Mouse (Mus musculus) hindbrain, embryonic 11.5 days (tissue): ENCODE measurements around the gene Ccnf. TPM values are rescaled to one million over a fixed set of nuclear protein-coding genes. Genes with fewer than 3 reads are reported as not detected.

Experiments used
- ATAC-seq: fragments of 200-750 bp; cut with Nextera tagmentation; 2 replicates; pipeline ENCODE4 v1.8.0; 2017; ENCODE audit warnings: mild to moderate bottlenecking, moderate TSS enrichment, moderate library complexity; ENCODE audit not compliant: low FRiP score
- DNase-seq: peaks from one replicate; pipeline ENCODE4 v3.0.0-alpha.2; 2015; ENCODE audit warnings: low spot score
- H3K27ac ChIP-seq: fragments of 300-500 bp; sonication (generic); 2 replicates; pipeline ENCODE4 v1.5.1; 2014; ENCODE audit warnings: mild to moderate bottlenecking, low read depth, low read length
- H3K27me3 ChIP-seq: fragments of 300-500 bp; sonication (generic); 2 replicates; pipeline ENCODE4 v1.6.1; 2014; ENCODE audit warnings: mild to moderate bottlenecking, low read length, moderate library complexity, mixed read lengths; ENCODE audit not compliant: control insufficient read depth, insufficient read depth
- H3K36me3 ChIP-seq: fragments of 300-500 bp; sonication (generic); 2 replicates; pipeline ENCODE4 v1.6.1; 2014; ENCODE audit warnings: mild to moderate bottlenecking, low read length, moderate library complexity, mixed read lengths; ENCODE audit not compliant: control insufficient read depth, insufficient read depth
- H3K4me1 ChIP-seq: fragments of 300-500 bp; sonication (generic); replicated peaks from 2 replicates; pipeline ENCODE4 v1.6.1; 2014; ENCODE audit warnings: low read length, mixed read lengths; ENCODE audit not compliant: control insufficient read depth, insufficient read depth
- H3K4me2 ChIP-seq: fragments of 300-500 bp; sonication (generic); replicated peaks from 2 replicates; pipeline ENCODE4 v1.6.1; 2014; ENCODE audit warnings: mild to moderate bottlenecking, low read depth, low read length
- H3K4me3 ChIP-seq: fragments of 300-500 bp; sonication (generic); 2 replicates; pipeline ENCODE4 v1.5.1; 2014; ENCODE audit warnings: low read depth, low read length
- H3K9ac ChIP-seq: fragments of 300-500 bp; sonication (generic); 2 replicates; pipeline ENCODE4 v1.6.1; 2014; ENCODE audit warnings: low read depth, low read length
- H3K9me3 ChIP-seq: fragments of 300-500 bp; sonication (generic); 2 replicates; pipeline ENCODE4 v1.6.1; 2016; ENCODE audit warnings: low read length; ENCODE audit not compliant: control insufficient read depth
- WGBS: fragments of 180-500 bp; shearing (Covaris S2); extraction: QIAGEN DNeasy Blood & Tissue Kit; methylation state at CpG from one replicate; pipeline ENCODE4 v1.1.7; 2014; 5-methylcytosine and 5-hydroxymethylcytosine counted together
- polyA plus RNA-seq: library from polyadenylated mRNA; unstranded; fragments of >200 nt; fragmentation: Nextera tagmentation; extraction: Ambion mirVana; gene quantifications from 2 replicates; pipeline ENCODE4 v1.2.1, GENCODE M21; 2014

Ccnf gene
- polyA plus RNA-seq, 1 experiment from 2014 or later: 63.6 TPM

GRCm38 (mm10) chr17:24207768-24208640 is 43.3 kb downstream of the Ccnf start:
- Histone ChIP-seq H3K4me1 (peaks cover 29% of the 10 kb centered on the region), H3K36me3 (no peaks in the 10 kb centered on the region), H3K27ac (peak overlapping the region; percentile 79; the same call in 1 of the 2 replicates), H3K27me3 (peaks cover 19% of the 10 kb centered on the region), H3K4me2 (peak overlapping the region; percentile 94), H3K4me3 (peak overlapping the region; percentile 48), H3K9me3 (no peaks in the 10 kb centered on the region), H3K9ac (peak overlapping the region; percentile 80; the same call in 1 of the 2 replicates)
- ATAC-seq: no peak
- peak; percentile 25 for DNase-seq
- WGBS: 51% methylated on average over 34 of the region's 34 CpGs

GRCm38 (mm10) chr17:24206451-24207351 is 44.6 kb downstream of the Ccnf start:
- peak; percentile 28 for ATAC-seq
- peak; percentile 71 for DNase-seq
- peak overlapping the region; percentile 91 for H3K4me2 ChIP-seq
- H3K36me3 ChIP-seq: no peaks in the 10 kb centered on the region
- H3K27me3 ChIP-seq: peaks cover 19% of the 10 kb centered on the region
- WGBS: 5% methylated on average over 59 of the region's 62 CpGs
- H3K27ac ChIP-seq: no peak overlapping the region
- peak overlapping the region; percentile 73 for H3K9ac ChIP-seq
- peaks cover 29% of the 10 kb centered on the region for H3K4me1 ChIP-seq
- H3K4me3 ChIP-seq: peak overlapping the region; percentile 66
- H3K9me3 ChIP-seq: no peaks in the 10 kb centered on the region

- Histone ChIP-seq H3K27ac (peak overlapping the region; percentile 65), H3K9me3 (no peaks in the 10 kb centered on the region), H3K36me3 (no peaks in the 10 kb centered on the region), H3K9ac (peak overlapping the region; percentile 73), H3K4me1 (peaks cover 26% of the 10 kb centered on the region), H3K4me2 (peak overlapping the region; percentile 91), H3K27me3 (peaks cover 19% of the 10 kb centered on the region), H3K4me3 (peak overlapping the region; percentile 66)
- no peak for DNase-seq
- WGBS: 6% methylated on average over 15 of the region's 15 CpGs
- peak; percentile 31 for ATAC-seq
These were observed 45.3 kb downstream of the Ccnf start for GRCm38 (mm10) chr17:24205908-24206361.

- H3K27ac ChIP-seq: peak within 1 kb of the TSS; percentile 65
- peak; percentile 98 for DNase-seq
- no peaks in the 10 kb centered on the region for H3K36me3 ChIP-seq
- H3K4me2 ChIP-seq: peak within 1 kb of the TSS; percentile 91
- peak within 1 kb of the TSS; percentile 66 for H3K4me3 ChIP-seq
- 1% methylated on average over 62 of the region's 65 CpGs for WGBS
- no peaks in the 10 kb centered on the region for H3K9me3 ChIP-seq
- H3K9ac ChIP-seq: peak within 1 kb of the TSS; percentile 73
- peaks cover 26% of the 10 kb centered on the region for H3K4me1 ChIP-seq
- peak; percentile 74 for ATAC-seq
- peaks cover 19% of the 10 kb centered on the region for H3K27me3 ChIP-seq
These were observed 45.9 kb downstream of the Ccnf start, which contains the start of gene Tbc1d24 for GRCm38 (mm10) chr17:24205284-24205888. TSS of gene Tbc1d24 (minus strand) at chr17:24205562.

- ATAC-seq (no peak), DNase-seq (no peak)
- Histone ChIP-seq H3K27ac (no peak overlapping the region), H3K4me2 (peak overlapping the region; percentile 91), H3K4me3 (peak overlapping the region; percentile 66), H3K27me3 (peaks cover 19% of the 10 kb centered on the region), H3K9me3 (no peaks in the 10 kb centered on the region), H3K9ac (peak overlapping the region; percentile 73), H3K36me3 (no peaks in the 10 kb centered on the region), H3K4me1 (peaks cover 26% of the 10 kb centered on the region)
- WGBS: 14% methylated on average over 7 of the region's 7 CpGs
These were observed 46.4 kb downstream of the Ccnf start for GRCm38 (mm10) chr17:24204846-24205245.

GRCm38 (mm10) chr17:24203611-24204534 is 47.4 kb downstream of the Ccnf start:
- H3K4me1 ChIP-seq: peaks cover 18% of the 10 kb centered on the region
- H3K9ac ChIP-seq: no peak overlapping the region
- DNase-seq (no peak), ATAC-seq (no peak)
- H3K27ac ChIP-seq: no peak overlapping the region
- no peak overlapping the region for H3K4me3 ChIP-seq
- WGBS: 77% methylated on average over 3 of the region's 3 CpGs
- peaks cover 19% of the 10 kb centered on the region for H3K27me3 ChIP-seq
- H3K9me3 ChIP-seq: no peaks in the 10 kb centered on the region
- 0 out of 2 replicates have a peak overlapping the region, but pooled peaks have one; percentile 91 for H3K4me2 ChIP-seq
- no peaks in the 10 kb centered on the region for H3K36me3 ChIP-seq

GRCm38 (mm10) chr17:24203068-24203467 is 48.2 kb downstream of the Ccnf start:
- Histone ChIP-seq H3K9ac (no peak overlapping the region), H3K27me3 (peaks cover 16% of the 10 kb centered on the region), H3K9me3 (no peaks in the 10 kb centered on the region), H3K4me3 (no peak overlapping the region), H3K4me2 (no peak overlapping the region), H3K4me1 (peaks cover 13% of the 10 kb centered on the region), H3K27ac (0 out of 2 replicates have a peak overlapping the region, but pooled peaks have one; percentile 4), H3K36me3 (no peaks in the 10 kb centered on the region)
- DNase-seq (no peak), ATAC-seq (no peak)
- 53% methylated on average over 4 of the region's 4 CpGs for WGBS
